Mouse (Mus musculus): ENCODE measurements around the gene Tex33. TPM values are rescaled to one million over a fixed set of nuclear protein-coding genes. Genes with fewer than 3 reads are reported as not detected.
"Not testable (repeated sequence)": the region's sequence is repeated elsewhere in the genome, so short reads cannot be mapped to it uniquely, and the experiment has no call there.

Gene Tex33
- polyA plus RNA-seq, 2 experiments = not detected

DNA sequence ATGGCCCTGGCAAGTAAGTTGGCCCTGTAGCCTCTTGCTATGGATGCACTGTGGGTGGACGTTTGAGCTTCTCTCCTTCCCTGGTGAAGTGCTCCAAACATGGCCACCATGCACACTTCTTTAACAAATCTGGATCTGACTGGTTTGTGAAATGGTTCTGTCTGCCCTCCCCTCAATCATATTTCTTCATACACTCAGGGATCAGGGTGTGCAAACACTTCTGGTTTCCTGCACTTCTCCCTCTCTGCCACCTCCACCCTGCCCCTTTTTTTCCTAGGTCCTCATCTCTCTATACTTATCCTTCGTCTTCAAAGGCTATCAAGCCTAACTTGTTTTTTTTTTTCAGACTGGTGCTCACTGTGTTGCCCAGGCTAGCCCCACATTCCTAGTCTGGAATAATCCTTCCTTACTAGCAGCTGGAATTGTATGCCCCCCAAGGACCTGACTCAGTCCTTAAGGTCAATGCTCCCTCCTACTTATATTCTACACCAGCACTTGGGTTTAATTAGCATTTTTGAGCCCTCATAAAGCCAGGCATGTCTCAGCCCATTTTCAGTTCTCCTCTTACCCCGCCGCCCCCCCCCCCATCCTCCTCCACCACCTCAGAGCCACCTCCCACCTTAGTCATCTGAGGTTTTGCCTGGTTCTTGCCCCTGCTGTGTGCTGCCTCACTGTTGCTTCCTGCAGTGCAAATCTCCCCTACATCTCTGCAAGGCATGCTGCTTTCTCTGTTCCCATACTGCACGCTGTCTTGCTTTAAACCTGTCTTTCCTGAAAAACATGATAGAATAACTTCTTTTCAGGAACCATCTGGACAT lies 64.0 kb downstream of the Tex33 start:
- 46% methylated on average over 5 of the region's 5 CpGs for WGBS

DNA sequence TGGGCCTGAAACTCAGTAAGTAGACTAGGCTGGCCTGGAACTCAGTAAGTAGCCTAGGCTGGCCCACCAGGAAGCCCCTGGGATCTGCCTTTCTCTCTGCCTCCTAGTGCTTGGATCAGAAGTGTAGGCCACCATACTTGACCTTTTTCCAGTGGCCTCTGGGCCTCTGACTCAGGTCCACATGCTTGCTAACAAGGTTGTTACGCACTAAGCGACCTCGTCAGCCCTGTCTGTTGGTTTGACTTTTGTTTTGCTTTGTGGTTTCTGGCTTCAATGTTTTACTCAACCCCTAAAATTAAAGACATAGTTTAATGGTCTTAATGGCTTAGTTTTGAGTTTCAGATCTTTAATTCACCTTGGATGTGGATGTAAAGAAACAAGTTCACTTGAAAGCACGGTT lies 65.0 kb downstream of the Tex33 start:
- H3K4me3 ChIP-seq (replicated peaks; ENCODE audit: low read length) = no peak overlapping the region
- ATAC-seq (ENCODE audit: low FRiP score, low read depth) (no peak), DNase-seq (ENCODE audit: low spot score) (no peak)
- TF ChIP-seq POLR2A (IDR thresholded peaks at IDR 0.05; ENCODE audit: borderline replicate concordance, extremely low read depth, insufficient read depth, insufficient read length) = no peak
- no peaks in the 10 kb centered on the region for H3K9me3 ChIP-seq (ENCODE audit: control insufficient read depth, low read length)
- no peak overlapping the region for H3K27ac ChIP-seq (replicated peaks; ENCODE audit: low read depth, low read length)
- H3K9ac ChIP-seq (ENCODE audit: low read depth, low read length, severe bottlenecking) = no peak overlapping the region
- H3K4me1 ChIP-seq (ENCODE audit: control insufficient read depth, insufficient read depth, low read length) = no peaks in the 10 kb centered on the region
- H3K27me3 ChIP-seq (ENCODE audit: control insufficient read depth, insufficient read depth, low read length) = no peaks in the 10 kb centered on the region
- H3K4me2 ChIP-seq (replicated peaks; ENCODE audit: low read depth, low read length, severe bottlenecking) = no peak overlapping the region
- 70% methylated on average over 4 of the region's 4 CpGs for whole genome bisulfite sequencing
- H3K36me3 ChIP-seq (ENCODE audit: control insufficient read depth, insufficient read depth, low read length) = no peaks in the 10 kb centered on the region

More for the DNA sequence above, 64.0 kb downstream of the Tex33 start:
- Histone ChIP-seq H3K9me3 (ENCODE audit: control insufficient read depth, low read length) (no peaks in the 10 kb centered on the region), H3K4me1 (ENCODE audit: control insufficient read depth, insufficient read depth, low read length) (no peaks in the 10 kb centered on the region), H3K27me3 (ENCODE audit: control insufficient read depth, insufficient read depth, low read length) (no peaks in the 10 kb centered on the region), H3K4me2 (replicated peaks; ENCODE audit: low read depth, low read length, severe bottlenecking) (no peak overlapping the region), H3K9ac (ENCODE audit: low read depth, low read length, severe bottlenecking) (no peak overlapping the region), H3K36me3 (ENCODE audit: control insufficient read depth, insufficient read depth, low read length) (no peaks in the 10 kb centered on the region), H3K4me3 (replicated peaks; ENCODE audit: low read length) (no peak overlapping the region), H3K27ac (replicated peaks; ENCODE audit: low read depth, low read length) (no peak overlapping the region)
- TF ChIP-seq POLR2A (IDR thresholded peaks at IDR 0.05; ENCODE audit: borderline replicate concordance, extremely low read depth, insufficient read depth, insufficient read length) = no peak
- ATAC-seq (ENCODE audit: low FRiP score, low read depth) (no peak), DNase-seq (ENCODE audit: low spot score) (no peak)

DNA sequence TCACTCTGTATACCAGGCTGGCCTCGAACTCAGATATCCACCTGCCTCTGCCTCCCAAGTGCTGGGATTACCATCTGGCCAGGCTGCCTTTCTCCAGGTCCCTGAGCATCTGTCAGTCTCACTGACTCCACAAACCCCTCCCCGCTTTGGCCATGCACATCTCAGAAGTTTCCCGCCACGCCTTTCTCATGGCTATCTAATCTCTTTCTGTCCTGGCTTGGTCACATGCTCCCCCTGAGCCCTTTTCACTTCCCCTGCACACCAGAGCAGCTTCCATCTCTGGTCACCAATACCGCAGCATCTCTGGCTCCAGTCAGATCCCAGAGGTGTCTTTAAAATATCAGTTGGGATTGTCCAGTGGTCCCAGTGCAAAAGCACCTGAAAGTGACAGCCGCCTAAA lies 65.7 kb downstream of the Tex33 start:
- not testable (repeated sequence) for H3K27me3 ChIP-seq (ENCODE audit: control insufficient read depth, insufficient read depth, low read length); DNase-seq (ENCODE audit: low spot score); H3K36me3 ChIP-seq (ENCODE audit: control insufficient read depth, insufficient read depth, low read length); ATAC-seq (ENCODE audit: low FRiP score, low read depth); H3K4me3 ChIP-seq (replicated peaks; ENCODE audit: low read length); H3K9ac ChIP-seq (ENCODE audit: low read depth, low read length, severe bottlenecking); H3K9me3 ChIP-seq (ENCODE audit: control insufficient read depth, low read length); H3K27ac ChIP-seq (replicated peaks; ENCODE audit: low read depth, low read length); H3K4me2 ChIP-seq (replicated peaks; ENCODE audit: low read depth, low read length, severe bottlenecking); H3K4me1 ChIP-seq (ENCODE audit: control insufficient read depth, insufficient read depth, low read length)
- WGBS = 79% methylated on average over 6 of the region's 6 CpGs

DNA sequence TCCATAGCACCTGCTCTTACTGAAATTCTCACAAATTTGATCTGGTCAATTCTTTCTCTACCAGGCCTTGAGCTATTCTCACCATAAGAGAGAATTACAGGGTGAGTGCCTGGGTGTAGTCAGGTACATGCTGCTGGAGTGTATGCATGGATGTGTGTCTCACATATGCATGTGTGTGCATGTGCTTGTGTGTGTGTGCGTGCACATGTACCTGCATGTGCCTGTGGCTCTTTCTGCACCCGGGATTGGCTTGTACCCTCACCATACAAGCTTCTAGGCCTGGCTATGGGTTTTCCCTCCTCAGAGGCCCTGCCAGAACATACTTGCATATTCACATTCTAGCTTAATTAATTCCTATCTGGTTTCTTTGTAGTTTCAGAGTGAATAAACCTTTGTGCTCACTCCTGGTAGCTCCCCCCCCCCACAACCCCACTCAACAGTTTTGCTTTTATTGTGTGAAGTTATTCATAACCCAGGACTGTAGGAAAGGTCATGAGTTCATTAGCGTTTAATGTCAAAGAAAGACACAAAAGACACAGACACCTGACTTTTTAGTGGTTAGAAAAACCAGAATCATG lies 67.1 kb downstream of the Tex33 start:
- no peak for ATAC-seq (ENCODE audit: low FRiP score, low read depth)
- no peak for DNase-seq (ENCODE audit: low spot score)
- H3K4me3 ChIP-seq (replicated peaks; ENCODE audit: low read length) = no peak overlapping the region
- H3K9ac ChIP-seq (ENCODE audit: low read depth, low read length, severe bottlenecking) = no peak overlapping the region
- no peaks in the 10 kb centered on the region for H3K36me3 ChIP-seq (ENCODE audit: control insufficient read depth, insufficient read depth, low read length)
- no peak for TF ChIP-seq POLR2A (IDR thresholded peaks at IDR 0.05; ENCODE audit: borderline replicate concordance, extremely low read depth, insufficient read depth, insufficient read length)
- no peaks in the 10 kb centered on the region for H3K4me1 ChIP-seq (ENCODE audit: control insufficient read depth, insufficient read depth, low read length)
- no peaks in the 10 kb centered on the region for H3K27me3 ChIP-seq (ENCODE audit: control insufficient read depth, insufficient read depth, low read length)
- no peaks in the 10 kb centered on the region for H3K9me3 ChIP-seq (ENCODE audit: control insufficient read depth, low read length)
- H3K27ac ChIP-seq (replicated peaks; ENCODE audit: low read depth, low read length) = no peak overlapping the region
- 79% methylated on average over 3 of the region's 3 CpGs for WGBS
- no peak overlapping the region for H3K4me2 ChIP-seq (replicated peaks; ENCODE audit: low read depth, low read length, severe bottlenecking)

Small RNAs within 50 kb of the gene (microRNA-seq; reads per million reads assigned to microRNA genes)
- gene Mir7676-2 = not detected

Other genes starting within 250 kb of the Tex33 start
- 44.4 and 45.3 TPM in 2 replicates for gene Ift27, start 221.8 kb downstream of the Tex33 start, polyA plus RNA-seq (2012; rRNA removed)
- 98.1 and 102 TPM in 2 replicates for gene Ift27, start 221.8 kb downstream of the Tex33 start, polyA plus RNA-seq (2014; fragmentation: Nextera tagmentation; extraction: Ambion mirVana)
- gene Pvalb, start 189.5 kb downstream of the Tex33 start, polyA plus RNA-seq (2012; rRNA removed) = 0.16 TPM in 1 of 2 replicates, not detected in the other
- 0.29 TPM in 1 of 2 replicates, not detected in the other for gene Pvalb, start 189.5 kb downstream of the Tex33 start, polyA plus RNA-seq (2014; fragmentation: Nextera tagmentation; extraction: Ambion mirVana)
- 4.0 and 4.1 TPM in 2 replicates for gene Ncf4, start 151.1 kb downstream of the Tex33 start, polyA plus RNA-seq (2012; rRNA removed)
- gene Ncf4, start 151.1 kb downstream of the Tex33 start, polyA plus RNA-seq (2014; fragmentation: Nextera tagmentation; extraction: Ambion mirVana) = 5.4 and 5.6 TPM in 2 replicates
- 1.6 and 2.6 TPM in 2 replicates for gene Csf2rb2, start 90.2 kb downstream of the Tex33 start, polyA plus RNA-seq (2012; rRNA removed)
- gene Csf2rb2, start 90.2 kb downstream of the Tex33 start, polyA plus RNA-seq (2014; fragmentation: Nextera tagmentation; extraction: Ambion mirVana) = 0.59 and 0.88 TPM in 2 replicates
- 4.0 and 7.8 TPM in 2 replicates for gene Csf2rb, start 70.2 kb downstream of the Tex33 start, polyA plus RNA-seq (2012; rRNA removed)
- gene Csf2rb, start 70.2 kb downstream of the Tex33 start, polyA plus RNA-seq (2014; fragmentation: Nextera tagmentation; extraction: Ambion mirVana) = 4.3 and 4.6 TPM in 2 replicates
- gene Tst, start 10.0 kb upstream of the Tex33 start, polyA plus RNA-seq (2012; rRNA removed) = 8.3 and 9.1 TPM in 2 replicates
- 12.4 and 12.8 TPM in 2 replicates for gene Tst, start 10.0 kb upstream of the Tex33 start, polyA plus RNA-seq (2014; fragmentation: Nextera tagmentation; extraction: Ambion mirVana)
- gene Mpst, start 10.5 kb upstream of the Tex33 start, polyA plus RNA-seq (2012; rRNA removed) = 53.8 and 78.4 TPM in 2 replicates
- gene Mpst, start 10.5 kb upstream of the Tex33 start, polyA plus RNA-seq (2014; fragmentation: Nextera tagmentation; extraction: Ambion mirVana) = 1.8 and 2.7 TPM in 2 replicates
- 149 and 212 TPM in 2 replicates for gene Kctd17, start 32.7 kb upstream of the Tex33 start, polyA plus RNA-seq (2012; rRNA removed)
- 47.9 and 49.3 TPM in 2 replicates for gene Kctd17, start 32.7 kb upstream of the Tex33 start, polyA plus RNA-seq (2014; fragmentation: Nextera tagmentation; extraction: Ambion mirVana)
- 0.05 and 0.08 TPM in 2 replicates for gene Tmprss6, start 72.7 kb upstream of the Tex33 start, polyA plus RNA-seq (2012; rRNA removed)
- gene Tmprss6, start 72.7 kb upstream of the Tex33 start, polyA plus RNA-seq (2014; fragmentation: Nextera tagmentation; extraction: Ambion mirVana) = 0.08 and 0.58 TPM in 2 replicates
- 0.39 and 0.73 TPM in 2 replicates for gene Il2rb, start 99.4 kb upstream of the Tex33 start, polyA plus RNA-seq (2012; rRNA removed)
- gene Il2rb, start 99.4 kb upstream of the Tex33 start, polyA plus RNA-seq (2014; fragmentation: Nextera tagmentation; extraction: Ambion mirVana) = 0.15 and 0.33 TPM in 2 replicates
- 89.1 and 110 TPM in 2 replicates for gene C1qtnf6, start 135.5 kb upstream of the Tex33 start, polyA plus RNA-seq (2012; rRNA removed)
- 59.6 and 60.1 TPM in 2 replicates for gene C1qtnf6, start 135.5 kb upstream of the Tex33 start, polyA plus RNA-seq (2014; fragmentation: Nextera tagmentation; extraction: Ambion mirVana)
- 0.05 and 0.08 TPM in 2 replicates for gene Sstr3, start 148.8 kb upstream of the Tex33 start, polyA plus RNA-seq (2012; rRNA removed)
- not detected in 2 replicates for gene Sstr3, start 148.8 kb upstream of the Tex33 start, polyA plus RNA-seq (2014; fragmentation: Nextera tagmentation; extraction: Ambion mirVana)
- gene Rac2, start 176.9 kb upstream of the Tex33 start, polyA plus RNA-seq (2012; rRNA removed) = 15.9 and 21.9 TPM in 2 replicates
- 34.2 and 38.2 TPM in 2 replicates for gene Rac2, start 176.9 kb upstream of the Tex33 start, polyA plus RNA-seq (2014; fragmentation: Nextera tagmentation; extraction: Ambion mirVana)
- 9.0 and 11.4 TPM in 2 replicates for gene Cyth4, start 201.1 kb upstream of the Tex33 start, polyA plus RNA-seq (2012; rRNA removed)
- 4.9 and 6.9 TPM in 2 replicates for gene Cyth4, start 201.1 kb upstream of the Tex33 start, polyA plus RNA-seq (2014; fragmentation: Nextera tagmentation; extraction: Ambion mirVana)